Mouse (Mus musculus): Measurements from ENCODE around the gene Serpinb3c. TPM values are rescaled to one million over a fixed set of nuclear protein-coding genes. Genes with fewer than 3 reads are reported as not detected.

Serpinb3c gene
- polyA plus RNA-seq (2015; fragmentation: Nextera tagmentation; extraction: Ambion mirVana): not detected in 2 replicates

DNA sequence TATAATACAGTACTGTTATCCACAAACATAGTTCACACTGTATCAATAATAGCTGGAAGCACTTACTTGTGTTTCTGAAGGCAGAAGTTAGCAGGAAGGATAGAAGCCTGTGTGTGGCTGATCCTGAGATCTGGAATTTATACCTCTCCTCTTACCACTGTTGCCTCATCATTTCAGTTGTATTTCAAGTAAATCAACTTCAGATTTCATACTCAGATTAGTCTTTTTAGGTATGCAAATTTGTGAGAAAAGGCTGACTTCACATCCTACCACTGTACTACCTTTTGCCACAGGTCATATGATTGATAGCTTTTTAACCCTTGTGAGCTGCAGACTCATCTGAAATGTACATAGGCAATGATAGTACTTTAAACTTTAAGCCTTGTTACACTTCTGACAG, at the start of gene Serpinb3c, which contains the start of gene Serpinb3b:
Serpinb3c (minus strand) TSS at position 111 of the 400 bp plus-strand sequence.
Serpinb3b (minus strand) TSS at position 101 of the 400 bp plus-strand sequence.

Other genes with a start within 250 kb of the Serpinb3c start
- not detected in 2 replicates for gene Serpinb3a, start 226.1 kb downstream of the Serpinb3c start, polyA plus RNA-seq (2015; fragmentation: Nextera tagmentation; extraction: Ambion mirVana)
- gene Serpinb3d, start 194.9 kb downstream of the Serpinb3c start, polyA plus RNA-seq (2015; fragmentation: Nextera tagmentation; extraction: Ambion mirVana): not detected in 2 replicates
- gene Serpinb3b, start within 50 bp of the Serpinb3c start, polyA plus RNA-seq (2015; fragmentation: Nextera tagmentation; extraction: Ambion mirVana): not detected in 2 replicates
- gene Serpinb11, start 82.8 kb upstream of the Serpinb3c start, polyA plus RNA-seq (2015; fragmentation: Nextera tagmentation; extraction: Ambion mirVana): not detected in 2 replicates
- not detected in 2 replicates for gene Serpinb7, start 121.3 kb upstream of the Serpinb3c start, polyA plus RNA-seq (2015; fragmentation: Nextera tagmentation; extraction: Ambion mirVana)
- gene Serpinb2, start 233.1 kb upstream of the Serpinb3c start, polyA plus RNA-seq (2015; fragmentation: Nextera tagmentation; extraction: Ambion mirVana): 1.5 and 2.0 TPM in 2 replicates